Mouse (Mus musculus) spleen, adult 2 months (tissue): ENCODE data around the gene Dnajb12.

ENCODE experiments used
- CTCF ChIP-seq: fragments of 200-500 bp; IDR thresholded peaks from 2 replicates; pipeline ENCODE4 v1.5.1; 2011; ENCODE audit warnings: mild to moderate bottlenecking, inconsistent platforms; ENCODE audit not compliant: insufficient read depth, insufficient read length, insufficient replicate concordance; ENCODE audit errors: extremely low read depth
- POLR2A ChIP-seq: fragments of 200-500 bp; IDR thresholded peaks from 2 replicates; pipeline ENCODE4 v1.6.1; 2011; ENCODE audit warnings: low read depth, low read length, inconsistent platforms

DNA sequence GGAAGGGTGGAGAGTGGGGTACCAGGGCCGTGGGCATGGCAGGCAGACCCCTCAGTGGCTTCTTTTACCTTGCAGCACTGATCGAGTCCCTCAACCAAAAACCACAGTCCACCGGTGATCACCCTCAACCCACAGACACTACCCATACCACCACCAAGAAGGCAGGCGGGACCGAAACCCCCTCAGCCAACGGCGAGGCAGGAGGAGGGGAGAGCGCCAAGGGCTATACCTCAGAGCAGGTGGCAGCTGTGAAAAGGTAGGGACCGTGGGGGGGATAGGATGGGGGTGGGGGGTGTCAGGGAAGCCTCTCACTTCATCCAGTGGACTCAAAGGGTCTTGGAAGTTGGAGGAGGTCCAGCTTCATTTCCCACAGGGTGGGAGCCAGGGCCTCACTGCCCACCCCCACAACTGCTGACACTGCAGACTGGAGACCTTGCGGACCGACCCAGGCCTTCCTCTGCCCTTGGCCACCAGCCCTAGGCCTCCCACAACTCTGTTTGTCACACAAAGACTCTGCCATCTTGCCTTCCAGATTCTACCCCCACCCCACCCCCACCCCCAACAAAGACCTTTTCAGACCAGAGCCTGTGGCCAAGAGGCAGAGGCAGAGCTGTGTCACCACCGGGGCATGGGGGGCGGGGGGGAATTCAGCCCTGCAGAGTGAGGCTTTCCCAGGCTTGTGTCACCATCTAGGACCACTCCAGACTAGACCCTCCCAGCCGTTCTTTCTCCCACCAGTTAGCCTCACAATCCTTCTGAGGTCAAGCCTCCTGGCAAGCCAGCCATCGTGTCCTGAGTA lies 10.8 kb downstream of the Dnajb12 start:
- TF ChIP-seq CTCF (no peak), POLR2A (no peak)
